Mouse (Mus musculus): ENCODE measurements around the gene Ccdc122. TPM values are rescaled to one million over a fixed set of nuclear protein-coding genes. Genes with fewer than 3 reads are reported as not detected.
A peak's percentile ranks its signal among the peaks of the same experiment; 100 is the strongest.
"Not testable (repeated sequence)": the region's sequence is repeated elsewhere in the genome, so short reads cannot be mapped to it uniquely, and the experiment has no call there.

The Ccdc122 gene
- total RNA-seq, 2 experiments from 2014 or later = 1.3 to 2.1 TPM

- DNase-seq (ENCODE audit: low spot score) = not testable (repeated sequence)
Observed at GRCm38 (mm10) chr14:77110622-77111021, 74.0 kb downstream of the Ccdc122 start.

GRCm38 (mm10) chr14:77130612-77131011, 94.0 kb downstream of the Ccdc122 start:
- DNase-seq (ENCODE audit: low spot score) = no peak

GRCm38 (mm10) chr14:77136936-77137335, 100.4 kb downstream of the Ccdc122 start:
- no peak for DNase-seq (ENCODE audit: low spot score)

GRCm38 (mm10) chr14:77141324-77142282, 105.0 kb downstream of the Ccdc122 start:
- peak; percentile 77 for DNase-seq (ENCODE audit: low spot score)

- DNase-seq (ENCODE audit: low spot score) = no peak
Observed at GRCm38 (mm10) chr14:77145103-77145502, 108.5 kb downstream of the Ccdc122 start.

GRCm38 (mm10) chr14:77147635-77148034, 111.1 kb downstream of the Ccdc122 start:
- DNase-seq (ENCODE audit: low spot score) = no peak

- DNase-seq (ENCODE audit: low spot score) = no peak
Observed at GRCm38 (mm10) chr14:77150556-77150955, 114.0 kb downstream of the Ccdc122 start.

- peak; percentile 45 for DNase-seq (ENCODE audit: low spot score)
Observed at GRCm38 (mm10) chr14:77151431-77151830, 114.9 kb downstream of the Ccdc122 start.

- DNase-seq (ENCODE audit: low spot score) = peak; percentile 36
Observed at GRCm38 (mm10) chr14:77156222-77156910, 119.8 kb downstream of the Ccdc122 start, which contains the start of gene Enox1. Enox1 (plus strand) TSS chr14:77156763.

- peak; percentile 10 for DNase-seq (ENCODE audit: low spot score)
Observed at GRCm38 (mm10) chr14:77156911-77157504, 120.4 kb downstream of the Ccdc122 start.

- peak; percentile 71 for DNase-seq (ENCODE audit: low spot score)
Observed at GRCm38 (mm10) chr14:77157505-77157911, 120.9 kb downstream of the Ccdc122 start.

- DNase-seq (ENCODE audit: low spot score) = no peak
Observed at GRCm38 (mm10) chr14:77159397-77159796, 122.8 kb downstream of the Ccdc122 start.

Other genes starting within 250 kb of the Ccdc122 start
- gene Lacc1, start 132 bp downstream of the Ccdc122 start, total RNA-seq (2021) = under 1 TPM; 0.68 to 0.95 TPM
- gene Enox1, start 120.0 kb downstream of the Ccdc122 start, total RNA-seq (2021) = 1 to 10 TPM; 1.0 to 1.2 TPM

Measured in gastrocnemius, adult 18-20 months (tissue).